Mouse (Mus musculus) ES-Bruce4 (cell line): ENCODE measurements around the gene Kcnq4.

ENCODE experiments used
- CTCF ChIP-seq: IDR thresholded peaks from one replicate; pipeline ENCODE4 v1.8.1; 2011; ENCODE audit warnings: low read depth, low read length
- POLR2A ChIP-seq: IDR thresholded peaks from one replicate; pipeline ENCODE4 v1.8.1; 2011; ENCODE audit warnings: low read length; ENCODE audit not compliant: insufficient read depth

GRCm38 (mm10) chr4:120746552-120747150 lies 1.8 kb downstream of the Kcnq4 start:
- TF ChIP-seq CTCF (no peak), POLR2A (no peak)
